Mouse (Mus musculus) midbrain, postnatal 0 days (tissue): ENCODE measurements around the gene Epo. TPM values are rescaled to one million over a fixed set of nuclear protein-coding genes. Genes with fewer than 3 reads are reported as not detected.

Source experiments
- ATAC-seq: fragments of 200-750 bp; cut with Nextera tagmentation; 2 replicates; pipeline ENCODE4 v1.8.0; 2017; ENCODE audit warnings: moderate number of reproducible peaks, mild to moderate bottlenecking, moderate TSS enrichment, moderate library complexity; ENCODE audit not compliant: low FRiP score
- DNase-seq: peaks from one replicate; pipeline ENCODE4 v3.0.0-alpha.2; 2015; ENCODE audit warnings: low spot score
- H3K27ac ChIP-seq: fragments of 300-500 bp; sonication (generic); 2 replicates; pipeline ENCODE4 v1.5.1; 2014; ENCODE audit warnings: low read depth, mild to moderate bottlenecking, low read length, mixed read lengths
- H3K27me3 ChIP-seq: fragments of 300-500 bp; sonication (generic); 2 replicates; pipeline ENCODE4 v1.6.1; 2014; ENCODE audit warnings: low read length, control low read depth, mixed read lengths; ENCODE audit not compliant: insufficient read depth
- H3K36me3 ChIP-seq: fragments of 300-500 bp; sonication (generic); 2 replicates; pipeline ENCODE4 v1.6.1; 2014; ENCODE audit warnings: low read length, control low read depth, mixed read lengths; ENCODE audit not compliant: insufficient read depth
- H3K4me1 ChIP-seq: fragments of 300-500 bp; sonication (generic); 2 replicates; pipeline ENCODE4 v1.6.1; 2014; ENCODE audit warnings: mild to moderate bottlenecking, control low read depth, antibody characterized with exemption, low read length, mixed read lengths; ENCODE audit not compliant: insufficient read depth
- H3K4me2 ChIP-seq: fragments of 300-500 bp; sonication (generic); 2 replicates; pipeline ENCODE4 v1.6.1; 2014; ENCODE audit warnings: low read depth, mild to moderate bottlenecking, low read length, mixed read lengths; ENCODE audit not compliant: poor library complexity, severe bottlenecking
- H3K4me3 ChIP-seq: fragments of 300-500 bp; sonication (generic); 2 replicates; pipeline ENCODE4 v1.5.1; 2014; ENCODE audit warnings: low read depth, mild to moderate bottlenecking, low read length, moderate library complexity
- H3K9ac ChIP-seq: fragments of 300-500 bp; sonication (generic); replicated peaks from 2 replicates; pipeline ENCODE4 v1.6.1; 2014; ENCODE audit warnings: mild to moderate bottlenecking, low read length, moderate library complexity, mixed read lengths; ENCODE audit not compliant: poor library complexity, severe bottlenecking
- H3K9me3 ChIP-seq: fragments of 300-500 bp; sonication (generic); 2 replicates; pipeline ENCODE4 v1.6.1; 2016; ENCODE audit warnings: low read length, control low read depth
- CTCF ChIP-seq: IDR thresholded peaks from 2 replicates; pipeline ENCODE4 v1.5.1; 2016; ENCODE audit warnings: antibody characterized with exemption, mild to moderate bottlenecking
- WGBS: fragments of 180-500 bp; shearing (Covaris S2); extraction: QIAGEN DNeasy Blood & Tissue Kit; methylation state at CpG from one replicate; pipeline ENCODE4 v1.1.7; 2014; 5-methylcytosine and 5-hydroxymethylcytosine counted together
- polyA plus RNA-seq: library from polyadenylated mRNA; unstranded; fragments of >200 nt; fragmentation: Nextera tagmentation; extraction: Ambion mirVana; gene quantifications from 2 replicates; pipeline ENCODE4 v1.2.1, GENCODE M21; 2015
- total RNA-seq: library from RNA; depleted of rRNA; stranded (reverse); fragments of >200 nt; gene quantifications from 2 replicates; pipeline ENCODE4 v1.2.3, GENCODE M21; 2014

The Epo gene
- total and polyA plus RNA-seq, 2 experiments from 2014 or later, result not detected

- no peaks in the 10 kb centered on the region for H3K4me1 ChIP-seq
- no peak overlapping the region for H3K4me3 ChIP-seq
- peaks cover 87% of the 10 kb centered on the region for H3K36me3 ChIP-seq
- no peaks in the 10 kb centered on the region for H3K27me3 ChIP-seq
- no peak for TF ChIP-seq CTCF
- H3K9me3 ChIP-seq, result no peaks in the 10 kb centered on the region
- H3K27ac ChIP-seq, result no peak overlapping the region
- 86% methylated on average over 9 of the region's 9 CpGs for WGBS
- H3K4me2 ChIP-seq, result no peak overlapping the region
- ATAC-seq, result no peak
- H3K9ac ChIP-seq, result no peak overlapping the region
- no peak for DNase-seq
These were observed 11.2 kb downstream of the Epo start for GRCm38 (mm10) chr5:137521861-137522260.

DNA sequence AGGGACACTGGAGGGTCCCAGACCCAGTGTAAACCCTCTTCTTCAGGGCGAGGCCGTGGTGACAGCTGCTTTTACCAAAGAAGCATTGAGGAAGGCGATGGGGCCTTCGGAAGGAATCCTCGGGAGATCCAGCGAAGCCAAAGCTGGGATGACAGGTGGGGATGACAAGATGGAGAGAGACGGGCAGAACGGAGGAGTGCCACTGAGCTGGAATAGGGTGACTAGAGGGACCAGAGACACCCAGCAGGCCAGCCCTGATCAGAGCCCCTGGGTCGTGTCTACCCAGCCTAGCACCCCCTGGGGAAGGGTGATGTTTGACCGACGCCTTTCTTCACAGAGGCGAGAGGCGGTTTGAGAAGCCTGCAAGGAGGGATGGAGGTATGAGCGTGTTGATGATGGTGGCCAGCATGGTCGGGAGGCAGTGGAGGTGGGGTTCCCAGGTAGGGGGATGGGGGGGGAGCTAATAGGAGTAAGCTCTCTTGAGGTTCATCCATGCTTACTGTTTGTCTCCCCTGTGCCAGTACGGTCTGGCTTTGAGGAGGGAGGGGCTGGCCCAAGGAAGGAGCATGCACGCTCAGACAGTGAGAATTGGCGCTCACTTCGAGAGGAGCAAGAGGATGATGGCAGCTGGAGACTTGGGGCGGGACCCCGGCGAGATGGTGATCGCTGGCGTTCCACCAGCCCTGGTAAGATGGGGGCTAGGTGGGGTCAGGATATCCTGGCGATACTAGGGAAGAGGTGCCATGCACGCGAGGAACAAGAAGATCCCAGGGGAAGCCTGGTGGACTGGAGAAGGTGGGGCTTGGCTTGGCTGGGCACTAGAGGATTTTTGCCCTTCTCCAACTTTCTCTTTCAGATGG lies 13.1 kb downstream of the Epo start:
- no peak overlapping the region for H3K27ac ChIP-seq
- H3K4me2 ChIP-seq, result no peak overlapping the region
- peaks cover 72% of the 10 kb centered on the region for H3K36me3 ChIP-seq
- no peak for ATAC-seq
- no peaks in the 10 kb centered on the region for H3K4me1 ChIP-seq
- no peak for TF ChIP-seq CTCF
- DNase-seq, result no peak
- no peak overlapping the region for H3K4me3 ChIP-seq
- no peaks in the 10 kb centered on the region for H3K27me3 ChIP-seq
- H3K9ac ChIP-seq, result no peak overlapping the region
- no peaks in the 10 kb centered on the region for H3K9me3 ChIP-seq
- 90% methylated on average over 27 of the region's 27 CpGs for WGBS

- WGBS, result 69% methylated on average over 5 of the region's 5 CpGs
- Histone ChIP-seq H3K4me3 (no peak within 1 kb of the TSS), H3K9ac (no peak within 1 kb of the TSS), H3K27me3 (no peaks in the 10 kb centered on the region), H3K27ac (no peak within 1 kb of the TSS), H3K9me3 (no peaks in the 10 kb centered on the region), H3K4me1 (0 out of 2 replicates have a peak, but pooled peaks cover 2% of the 10 kb centered on the region), H3K36me3 (peaks cover 61% of the 10 kb centered on the region), H3K4me2 (no peak within 1 kb of the TSS)
- peak; percentile 65 for TF ChIP-seq CTCF
- no peak for ATAC-seq
- no peak for DNase-seq
These were observed 14.6 kb downstream of the Epo start, which contains the start of gene Gigyf1 for GRCm38 (mm10) chr5:137518436-137518835. Gene Gigyf1 (plus strand): TSS chr5:137518548.

DNA sequence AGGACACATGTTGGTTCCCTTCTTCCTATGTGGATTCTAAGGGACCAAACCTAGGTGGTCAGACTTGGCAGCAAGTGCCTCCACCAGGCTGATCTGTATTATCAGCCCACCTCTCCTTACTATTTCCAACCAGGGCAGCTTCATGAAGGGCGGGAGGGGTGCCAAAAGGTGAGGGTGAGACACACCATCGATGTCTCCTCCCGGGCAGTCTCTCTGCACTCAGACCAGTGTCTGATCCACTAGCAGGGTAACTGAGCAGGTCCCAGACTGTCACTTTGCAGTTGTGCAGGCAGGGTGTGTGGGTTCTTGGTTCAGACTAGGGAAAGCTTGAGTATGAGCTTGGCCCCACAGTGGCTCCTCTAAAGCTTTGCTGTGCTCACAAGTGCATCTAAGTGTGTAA lies 18.2 kb downstream of the Epo start:
- H3K9me3 ChIP-seq, result no peaks in the 10 kb centered on the region
- no peaks in the 10 kb centered on the region for H3K27me3 ChIP-seq
- H3K9ac ChIP-seq, result no peak overlapping the region
- H3K27ac ChIP-seq, result no peak overlapping the region
- peaks cover 13% of the 10 kb centered on the region; the same call in 1 of the 2 replicates for H3K4me1 ChIP-seq
- H3K4me2 ChIP-seq, result no peak overlapping the region
- peaks cover 25% of the 10 kb centered on the region for H3K36me3 ChIP-seq
- no peak for TF ChIP-seq CTCF
- WGBS, result 96% methylated on average over 3 of the region's 3 CpGs
- DNase-seq (no peak), ATAC-seq (no peak)
- H3K4me3 ChIP-seq, result no peak overlapping the region

DNA sequence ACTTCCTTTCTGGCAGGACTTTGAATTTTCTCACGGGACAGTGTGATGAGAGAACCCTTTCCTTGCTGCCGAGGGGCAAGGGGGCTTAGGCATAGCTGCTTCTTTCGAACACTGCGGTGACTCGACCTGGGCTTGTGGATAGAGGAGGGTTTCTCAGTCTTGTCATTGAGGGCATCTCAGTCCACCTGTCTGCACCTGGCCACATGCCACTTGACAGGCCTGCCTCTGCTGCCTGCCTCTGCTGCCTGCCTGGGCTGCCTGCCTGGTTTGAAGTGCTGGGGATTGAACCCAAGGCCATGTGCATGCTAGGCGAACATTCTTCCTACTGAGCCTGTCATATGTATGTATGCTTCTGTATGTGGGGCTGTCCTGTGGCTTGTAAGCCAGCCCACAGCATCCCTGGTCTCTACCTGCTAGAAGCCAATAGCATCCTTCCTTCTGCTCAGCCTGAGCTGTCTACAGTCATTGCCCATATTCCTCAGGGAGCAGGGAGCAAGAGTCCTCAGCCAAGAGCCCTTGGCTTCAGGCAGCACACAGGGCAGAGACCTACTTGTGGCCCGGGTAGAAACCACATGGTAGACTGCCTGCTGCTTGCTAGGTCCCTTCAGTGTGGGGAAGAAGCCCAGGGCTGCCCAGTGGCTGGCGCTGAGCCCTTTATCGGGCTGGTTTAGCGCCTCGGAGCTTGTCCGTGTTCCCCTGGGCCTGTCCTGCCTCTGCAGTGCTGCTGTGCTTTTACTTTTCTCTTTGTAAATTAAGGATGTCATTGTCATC lies 18.9 kb downstream of the Epo start:
- 77% methylated on average over 12 of the region's 12 CpGs for WGBS
- TF ChIP-seq CTCF, result no peak
- Histone ChIP-seq H3K36me3 (peaks cover 18% of the 10 kb centered on the region), H3K4me1 (peaks cover 13% of the 10 kb centered on the region; the same call in 1 of the 2 replicates), H3K9ac (no peak overlapping the region; the same call in 1 of the 2 replicates), H3K4me3 (no peak overlapping the region), H3K27ac (no peak overlapping the region), H3K9me3 (no peaks in the 10 kb centered on the region), H3K27me3 (no peaks in the 10 kb centered on the region), H3K4me2 (no peak overlapping the region)
- DNase-seq (no peak), ATAC-seq (no peak)
